Mouse (Mus musculus) C2C12 (cell line): ENCODE results near the gene Serpinb1b. TPM values are rescaled to one million over a fixed set of nuclear protein-coding genes. Genes with fewer than 3 reads are reported as not detected.

ENCODE experiments used
- H3K27me3 ChIP-seq: one replicate; pipeline ENCODE4 v1.6.1; 2011; ENCODE audit not compliant: control insufficient read depth, insufficient read depth, insufficient read length
- H3K36me3 ChIP-seq: one replicate; pipeline ENCODE4 v1.6.1; 2011; ENCODE audit not compliant: control insufficient read depth, insufficient read depth
- H3K4me3 ChIP-seq: one replicate; pipeline ENCODE4 v1.5.1; 2011; ENCODE audit warnings: mild to moderate bottlenecking, control low read depth; ENCODE audit not compliant: poor library complexity, insufficient read depth, severe bottlenecking
- H3K79me2 ChIP-seq: one replicate; pipeline ENCODE4 v1.6.1; 2011; ENCODE audit not compliant: control insufficient read depth, insufficient read depth
- H3K79me3 ChIP-seq: one replicate; pipeline ENCODE4 v1.6.1; 2011; ENCODE audit warnings: low read depth, control low read depth
- H3ac ChIP-seq: one replicate; pipeline ENCODE3; 2011; ENCODE audit warnings: low read depth; ENCODE audit not compliant: control insufficient read depth, insufficient read length
- CEBPB ChIP-seq: IDR thresholded peaks from one replicate; pipeline ENCODE4 v1.6.1; 2011; ENCODE audit warnings: low read depth, mild to moderate bottlenecking, control low read depth, moderate library complexity
- CTCF ChIP-seq: IDR thresholded peaks from one replicate; pipeline ENCODE4 v1.5.1; 2011; ENCODE audit not compliant: control insufficient read depth, insufficient read depth, insufficient read length
- FOSL1 ChIP-seq: IDR thresholded peaks from one replicate; pipeline ENCODE4 v1.8.0; 2011; ENCODE audit warnings: mild to moderate bottlenecking, low read length; ENCODE audit not compliant: poor library complexity, insufficient read depth, severe bottlenecking
- MAX ChIP-seq: IDR thresholded peaks from one replicate; pipeline ENCODE4 v1.6.1; 2011; ENCODE audit warnings: mild to moderate bottlenecking, control low read depth
- MYOD1 ChIP-seq: IDR thresholded peaks from one replicate; pipeline ENCODE4 v1.6.1; 2011; ENCODE audit warnings: low read depth; ENCODE audit not compliant: control insufficient read depth, insufficient read length
- MYOG ChIP-seq: IDR thresholded peaks from one replicate; pipeline ENCODE4 v1.6.1; 2011; ENCODE audit not compliant: control insufficient read depth, insufficient read length; ENCODE audit errors: extremely low read depth
- USF1 ChIP-seq: IDR thresholded peaks from one replicate; pipeline ENCODE4 v1.6.1; 2011; ENCODE audit warnings: low read depth, mild to moderate bottlenecking, control low read depth, moderate library complexity
- polyA plus RNA-seq: library from polyadenylated mRNA; unstranded; fragments of >200 nt; fragmentation: generic; extraction: Trizol; gene quantifications from one replicate; pipeline ENCODE4 v1.2.1, GENCODE M21; 2012; ENCODE audit warnings: missing spikeins

Serpinb1b gene
- polyA plus RNA-seq, 1 experiment, result 0.11 TPM

DNA sequence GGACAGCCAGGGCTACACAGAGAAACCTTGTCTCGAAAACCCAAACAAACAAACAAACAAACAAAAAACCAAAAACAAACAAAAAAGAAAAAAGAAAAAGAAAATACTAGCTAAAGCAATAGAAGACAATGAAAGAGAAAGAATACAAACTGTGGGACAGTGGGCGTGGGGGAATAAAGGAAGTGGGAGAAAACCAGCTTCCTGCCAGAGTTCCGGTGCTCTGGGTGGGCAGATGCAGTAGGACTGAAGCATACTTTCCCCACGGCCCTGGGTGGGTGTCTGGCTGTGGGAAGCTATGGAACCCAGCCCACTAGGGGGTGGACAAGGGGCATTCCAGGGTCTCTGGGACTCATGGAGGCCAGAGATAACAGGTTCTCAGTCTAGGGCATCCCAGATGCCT lies 30.2 kb upstream of the Serpinb1b start:
- H3K4me3 ChIP-seq, result no peak overlapping the region
- no peak overlapping the region for H3ac ChIP-seq
- TF ChIP-seq USF1, result no peak
- TF ChIP-seq MYOG, result no peak
- no peak for TF ChIP-seq FOSL1
- no peak for TF ChIP-seq CTCF
- no peak for TF ChIP-seq MYOD1
- no peak for TF ChIP-seq MAX
- no peak for TF ChIP-seq CEBPB
- no peaks in the 10 kb centered on the region for H3K79me2 ChIP-seq
- H3K27me3 ChIP-seq, result no peaks in the 10 kb centered on the region
- H3K36me3 ChIP-seq, result no peaks in the 10 kb centered on the region
- no peaks in the 10 kb centered on the region for H3K79me3 ChIP-seq

- H3K79me3 ChIP-seq, result no peaks in the 10 kb centered on the region
- no peak for TF ChIP-seq MYOG
- TF ChIP-seq USF1, result no peak
- TF ChIP-seq CEBPB, result no peak
- TF ChIP-seq FOSL1, result no peak
- no peak for TF ChIP-seq CTCF
- no peak for TF ChIP-seq MYOD1
- no peaks in the 10 kb centered on the region for H3K27me3 ChIP-seq
- no peaks in the 10 kb centered on the region for H3K36me3 ChIP-seq
- H3ac ChIP-seq, result no peak overlapping the region
- H3K79me2 ChIP-seq, result no peaks in the 10 kb centered on the region
- no peak overlapping the region for H3K4me3 ChIP-seq
These were observed 26.7 kb upstream of the Serpinb1b start for GRCm38 (mm10) chr13:33051697-33052096.

DNA sequence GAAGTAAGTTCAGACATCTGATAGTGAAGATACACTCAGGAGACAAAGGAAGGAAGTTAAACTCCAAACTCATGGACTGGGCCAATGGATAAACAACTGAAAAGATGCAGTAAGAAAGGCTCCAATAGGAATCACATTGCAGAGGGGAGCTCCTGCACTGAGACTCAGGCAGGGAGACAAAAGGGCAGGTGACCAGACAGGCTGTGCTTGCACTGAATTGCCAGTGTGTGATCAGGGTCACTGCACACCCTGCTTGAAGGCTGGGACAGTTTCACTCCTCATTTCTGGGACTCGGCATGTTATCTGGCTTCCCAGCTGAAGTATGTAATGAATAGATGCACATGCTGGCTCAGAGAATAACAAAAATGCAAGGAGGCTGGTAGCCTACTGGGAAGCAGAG lies 15.3 kb upstream of the Serpinb1b start:
- H3K79me3 ChIP-seq, result no peaks in the 10 kb centered on the region
- no peak overlapping the region for H3ac ChIP-seq
- no peaks in the 10 kb centered on the region for H3K36me3 ChIP-seq
- H3K27me3 ChIP-seq, result no peaks in the 10 kb centered on the region
- TF ChIP-seq MAX, result no peak
- no peak for TF ChIP-seq MYOG
- no peak for TF ChIP-seq CEBPB
- no peak for TF ChIP-seq MYOD1
- TF ChIP-seq USF1, result no peak
- H3K79me2 ChIP-seq, result no peaks in the 10 kb centered on the region
- H3K4me3 ChIP-seq, result no peak overlapping the region

- H3K36me3 ChIP-seq, result no peaks in the 10 kb centered on the region
- no peak overlapping the region for H3ac ChIP-seq
- TF ChIP-seq FOSL1, result no peak
- H3K27me3 ChIP-seq, result no peaks in the 10 kb centered on the region
- no peak overlapping the region for H3K4me3 ChIP-seq
- H3K79me3 ChIP-seq, result no peaks in the 10 kb centered on the region
- H3K79me2 ChIP-seq, result no peaks in the 10 kb centered on the region
These were observed 10.9 kb upstream of the Serpinb1b start for GRCm38 (mm10) chr13:33067387-33067977.

DNA sequence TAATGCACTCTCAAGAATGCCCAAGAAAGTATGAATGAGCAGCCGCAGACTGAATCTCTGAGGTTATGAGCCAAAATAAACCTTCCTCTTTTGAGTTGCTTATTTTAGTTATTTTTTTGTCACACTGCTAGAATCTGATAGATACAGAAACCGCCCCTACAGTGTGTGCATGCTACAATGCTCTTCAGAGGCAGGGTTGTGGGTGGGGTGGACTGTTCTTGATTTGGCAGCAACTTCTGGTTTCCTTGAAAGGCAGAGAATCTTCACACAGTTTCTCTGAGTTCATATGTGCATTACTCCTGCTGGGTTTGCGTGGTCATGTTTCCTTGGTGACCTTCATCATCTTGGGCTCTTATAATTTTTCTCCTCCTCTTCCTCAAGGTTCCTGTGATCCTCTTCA lies 10.2 kb upstream of the Serpinb1b start:
- Histone ChIP-seq H3K79me2 (no peaks in the 10 kb centered on the region), H3K4me3 (no peak overlapping the region), H3K27me3 (no peaks in the 10 kb centered on the region), H3K79me3 (no peaks in the 10 kb centered on the region), H3K36me3 (no peaks in the 10 kb centered on the region), H3ac (no peak overlapping the region)
- TF ChIP-seq MAX, result no peak
- TF ChIP-seq USF1, result no peak
- no peak for TF ChIP-seq CEBPB
- TF ChIP-seq CTCF, result no peak
- no peak for TF ChIP-seq MYOG
- no peak for TF ChIP-seq MYOD1
- TF ChIP-seq FOSL1, result no peak

- H3ac ChIP-seq, result no peak overlapping the region
These were observed 6.6 kb upstream of the Serpinb1b start for GRCm38 (mm10) chr13:33071776-33072175.

More at GRCm38 (mm10) chr13:33071776-33072175, 6.6 kb upstream of the Serpinb1b start:
- H3K79me2 ChIP-seq, result no peaks in the 10 kb centered on the region
- no peaks in the 10 kb centered on the region for H3K27me3 ChIP-seq
- H3K4me3 ChIP-seq, result no peak overlapping the region
- no peaks in the 10 kb centered on the region for H3K79me3 ChIP-seq
- H3K36me3 ChIP-seq, result no peaks in the 10 kb centered on the region
- TF ChIP-seq FOSL1, result no peak
